Mouse (Mus musculus) stomach, postnatal 0 days (tissue): ENCODE measurements around the gene Pkdcc.

Source experiments
- CTCF ChIP-seq: IDR thresholded peaks from 2 replicates; pipeline ENCODE4 v1.5.1; 2016; ENCODE audit warnings: antibody characterized with exemption, low read depth, mild to moderate bottlenecking, moderate library complexity
- EP300 ChIP-seq: optimal IDR thresholded peaks from 2 replicates; pipeline ENCODE3; 2016; ENCODE audit warnings: antibody characterized with exemption

- TF ChIP-seq CTCF (no peak), EP300 (no peak)
Measured at GRCm38 (mm10) chr17:83220954-83221538, 6.0 kb downstream of the Pkdcc start.
